Mouse (Mus musculus) embryonic facial prominence, embryonic 14.5 days (tissue): ENCODE results near the gene Myom1. TPM values are rescaled to one million over a fixed set of nuclear protein-coding genes. Genes with fewer than 3 reads are reported as not detected.

Experiments
- ATAC-seq: fragments of 200-750 bp; cut with Nextera tagmentation; 2 replicates; pipeline ENCODE4 v1.8.0; 2017; ENCODE audit warnings: low read depth, moderate number of reproducible peaks, moderate TSS enrichment
- DNase-seq: peaks from one replicate; pipeline ENCODE4 v3.0.0-alpha.2; 2015; ENCODE audit warnings: low spot score
- H3K27ac ChIP-seq: fragments of 300-500 bp; sonication (generic); replicated peaks from 2 replicates; pipeline ENCODE4 v1.5.1; 2014; ENCODE audit warnings: low read depth, mild to moderate bottlenecking, low read length, moderate library complexity
- H3K27me3 ChIP-seq: fragments of 300-500 bp; sonication (generic); replicated peaks from 2 replicates; pipeline ENCODE4 v1.6.1; 2014; ENCODE audit warnings: low read length; ENCODE audit not compliant: control insufficient read depth, insufficient read depth
- H3K36me3 ChIP-seq: fragments of 300-500 bp; sonication (generic); 2 replicates; pipeline ENCODE4 v1.6.1; 2014; ENCODE audit warnings: low read length, mixed read lengths; ENCODE audit not compliant: control insufficient read depth, insufficient read depth
- H3K4me1 ChIP-seq: fragments of 300-500 bp; sonication (generic); 2 replicates; pipeline ENCODE4 v1.6.1; 2014; ENCODE audit warnings: antibody characterized with exemption, low read length; ENCODE audit not compliant: control insufficient read depth, insufficient read depth
- H3K4me2 ChIP-seq: fragments of 300-500 bp; sonication (generic); 2 replicates; pipeline ENCODE4 v1.6.1; 2014; ENCODE audit warnings: low read depth, mild to moderate bottlenecking, low read length, moderate library complexity, mixed read lengths
- H3K4me3 ChIP-seq: fragments of 300-500 bp; sonication (generic); 2 replicates; pipeline ENCODE4 v1.5.1; 2014; ENCODE audit warnings: low read depth, mild to moderate bottlenecking, low read length
- H3K9ac ChIP-seq: fragments of 300-500 bp; sonication (generic); 2 replicates; pipeline ENCODE4 v1.6.1; 2014; ENCODE audit warnings: low read depth, mild to moderate bottlenecking, low read length, moderate library complexity, mixed read lengths
- H3K9me3 ChIP-seq: fragments of 300-500 bp; sonication (generic); 2 replicates; pipeline ENCODE4 v1.6.1; 2016; ENCODE audit warnings: low read length; ENCODE audit not compliant: control insufficient read depth
- WGBS: fragments of 180-500 bp; shearing (Covaris S2); extraction: QIAGEN DNeasy Blood & Tissue Kit; methylation state at CpG from one replicate; pipeline ENCODE4 v1.1.7; 2014; 5-methylcytosine and 5-hydroxymethylcytosine counted together
- polyA plus RNA-seq: library from polyadenylated mRNA; unstranded; fragments of >200 nt; fragmentation: Nextera tagmentation; extraction: Ambion mirVana; gene quantifications from 2 replicates; pipeline ENCODE4 v1.2.1, GENCODE M21; 2014

The Myom1 gene
- polyA plus RNA-seq, 1 experiment from 2014 or later = 61.5 TPM

DNA sequence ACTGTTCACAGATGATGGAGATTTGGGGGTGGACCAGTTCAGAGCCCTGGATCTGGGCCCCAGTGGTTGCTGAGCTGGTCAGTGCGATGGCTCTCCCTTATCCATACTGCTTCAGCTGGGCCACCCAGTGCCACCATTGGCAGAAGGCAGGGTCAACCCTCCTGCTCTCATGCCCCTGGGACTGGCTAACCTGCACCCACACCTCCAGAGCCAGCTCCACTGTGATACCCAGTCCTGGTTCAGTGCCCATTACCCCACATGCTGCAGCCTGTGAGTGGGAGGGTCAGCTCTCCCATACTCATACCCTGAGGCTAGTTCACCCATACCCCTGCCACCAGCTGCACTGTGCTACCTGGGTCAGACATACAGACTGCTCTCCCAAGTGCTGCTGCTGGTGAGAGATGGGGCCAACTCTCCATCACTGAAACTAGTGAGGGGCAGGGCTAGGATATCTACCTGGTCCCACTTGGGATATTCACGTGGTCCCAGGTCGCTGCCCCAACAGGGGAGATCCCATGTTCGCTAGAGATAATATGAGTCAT lies 15.1 kb downstream of the Myom1 start:
- WGBS = 95% methylated on average over 4 of the region's 4 CpGs
- Histone ChIP-seq H3K4me3 (no peak overlapping the region), H3K9ac (no peak overlapping the region), H3K4me1 (0 out of 2 replicates have a peak, but pooled peaks cover 4% of the 10 kb centered on the region), H3K9me3 (no peaks in the 10 kb centered on the region), H3K27me3 (no peaks in the 10 kb centered on the region), H3K4me2 (no peak overlapping the region), H3K36me3 (no peaks in the 10 kb centered on the region), H3K27ac (no peak overlapping the region)
- no peak for DNase-seq
- 0 out of 2 replicates have a peak, but pooled peaks have one; percentile 17 for ATAC-seq

GRCm38 (mm10) chr17:71018151-71018550 lies 15.7 kb downstream of the Myom1 start:
- 99% methylated on average over 3 of the region's 3 CpGs for WGBS
- no peak overlapping the region for H3K27ac ChIP-seq
- H3K9me3 ChIP-seq = no peaks in the 10 kb centered on the region
- H3K36me3 ChIP-seq = no peaks in the 10 kb centered on the region
- DNase-seq = no peak
- H3K27me3 ChIP-seq = no peaks in the 10 kb centered on the region
- no peak overlapping the region for H3K9ac ChIP-seq
- no peak overlapping the region for H3K4me3 ChIP-seq
- ATAC-seq = no peak
- H3K4me1 ChIP-seq = 0 out of 2 replicates have a peak, but pooled peaks cover 4% of the 10 kb centered on the region
- no peak overlapping the region for H3K4me2 ChIP-seq

GRCm38 (mm10) chr17:71018616-71019308 lies 16.3 kb downstream of the Myom1 start:
- peak; percentile 19; the same call in 1 of the 2 replicates for ATAC-seq

GRCm38 (mm10) chr17:71019309-71019655 lies 16.8 kb downstream of the Myom1 start:
- ATAC-seq = peak; percentile 53
- Histone ChIP-seq H3K27ac (no peak overlapping the region; the same call in 1 of the 2 replicates), H3K9me3 (no peaks in the 10 kb centered on the region), H3K36me3 (no peaks in the 10 kb centered on the region), H3K4me1 (0 out of 2 replicates have a peak, but pooled peaks cover 4% of the 10 kb centered on the region), H3K4me3 (no peak overlapping the region), H3K9ac (0 out of 2 replicates have a peak overlapping the region, but pooled peaks have one; percentile 25), H3K4me2 (no peak overlapping the region), H3K27me3 (no peaks in the 10 kb centered on the region)
- peak; percentile 59 for DNase-seq
- 40% methylated on average over 6 of the region's 6 CpGs for WGBS

More at GRCm38 (mm10) chr17:71018616-71019308, 16.3 kb downstream of the Myom1 start:
- Histone ChIP-seq H3K36me3 (no peaks in the 10 kb centered on the region), H3K4me2 (no peak overlapping the region), H3K27ac (no peak overlapping the region), H3K4me3 (no peak overlapping the region), H3K9me3 (no peaks in the 10 kb centered on the region), H3K4me1 (0 out of 2 replicates have a peak, but pooled peaks cover 4% of the 10 kb centered on the region), H3K27me3 (no peaks in the 10 kb centered on the region), H3K9ac (no peak overlapping the region)
- no peak for DNase-seq
- WGBS = 80% methylated on average over 15 of the region's 15 CpGs

DNA sequence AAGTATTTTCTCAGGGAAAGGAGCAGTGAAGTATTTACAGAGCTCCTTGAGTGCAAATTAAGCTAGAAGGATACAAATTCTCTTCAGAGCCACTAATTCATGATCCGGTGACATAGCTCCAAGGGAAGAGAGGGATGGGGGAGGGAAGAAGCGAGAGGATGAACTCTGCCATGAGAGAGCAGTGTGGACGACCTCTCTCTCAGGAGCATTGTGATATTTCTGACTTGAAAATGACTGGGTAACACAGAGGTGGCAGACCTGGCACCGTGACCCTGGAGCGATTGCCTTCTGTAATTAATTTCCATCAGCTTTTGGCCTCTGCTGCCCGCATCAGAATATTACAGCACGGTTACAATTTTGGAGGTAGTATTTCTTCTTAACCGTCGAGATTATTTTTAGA lies 17.4 kb downstream of the Myom1 start:
- H3K27ac ChIP-seq = no peak overlapping the region; the same call in 1 of the 2 replicates
- H3K4me2 ChIP-seq = no peak overlapping the region
- 0 out of 2 replicates have a peak overlapping the region, but pooled peaks have one; percentile 2 for H3K4me3 ChIP-seq
- WGBS = 49% methylated on average over 9 of the region's 9 CpGs
- no peaks in the 10 kb centered on the region for H3K27me3 ChIP-seq
- ATAC-seq (no peak), DNase-seq (no peak)
- 0 out of 2 replicates have a peak, but pooled peaks cover 4% of the 10 kb centered on the region for H3K4me1 ChIP-seq
- no peak overlapping the region for H3K9ac ChIP-seq
- no peaks in the 10 kb centered on the region for H3K9me3 ChIP-seq
- H3K36me3 ChIP-seq = no peaks in the 10 kb centered on the region

GRCm38 (mm10) chr17:71022841-71023240 lies 20.4 kb downstream of the Myom1 start:
- ATAC-seq = no peak
- WGBS = 83% methylated on average over 13 of the region's 13 CpGs

GRCm38 (mm10) chr17:71024071-71024470 lies 21.6 kb downstream of the Myom1 start:
- no peaks in the 10 kb centered on the region for H3K9me3 ChIP-seq
- H3K4me1 ChIP-seq = 0 out of 2 replicates have a peak, but pooled peaks cover 4% of the 10 kb centered on the region
- no peak overlapping the region for H3K4me2 ChIP-seq
- H3K27ac ChIP-seq = no peak overlapping the region
- DNase-seq = no peak
- no peak overlapping the region for H3K4me3 ChIP-seq
- H3K9ac ChIP-seq = no peak overlapping the region
- no peaks in the 10 kb centered on the region for H3K27me3 ChIP-seq
- H3K36me3 ChIP-seq = no peaks in the 10 kb centered on the region
- 91% methylated on average over 10 of the region's 10 CpGs for WGBS
- ATAC-seq = no peak

More at GRCm38 (mm10) chr17:71022841-71023240, 20.4 kb downstream of the Myom1 start:
- Histone ChIP-seq H3K4me2 (no peak overlapping the region), H3K27ac (no peak overlapping the region), H3K4me1 (0 out of 2 replicates have a peak, but pooled peaks cover 4% of the 10 kb centered on the region), H3K4me3 (no peak overlapping the region), H3K9ac (no peak overlapping the region), H3K9me3 (no peaks in the 10 kb centered on the region), H3K27me3 (no peaks in the 10 kb centered on the region), H3K36me3 (no peaks in the 10 kb centered on the region)
- no peak for DNase-seq

GRCm38 (mm10) chr17:71025922-71026321 lies 23.5 kb downstream of the Myom1 start:
- Histone ChIP-seq H3K9ac (no peak overlapping the region), H3K4me2 (no peak overlapping the region), H3K27me3 (no peaks in the 10 kb centered on the region), H3K36me3 (no peaks in the 10 kb centered on the region), H3K9me3 (no peaks in the 10 kb centered on the region), H3K4me3 (no peak overlapping the region), H3K4me1 (no peaks in the 10 kb centered on the region), H3K27ac (no peak overlapping the region)
- 81% methylated on average over 8 of the region's 8 CpGs for WGBS
- ATAC-seq (no peak), DNase-seq (no peak)
